Mouse (Mus musculus) hindbrain, embryonic 12.5 days (tissue): ENCODE measurements at regions not wholly inside any gene's neighbourhood (a gene's known extent, or its start where the extent isn't known, plus 50 kb on each side); places are given as distances from the start of the nearest gene placed in this dataset.
A peak's percentile ranks its signal among the peaks of the same experiment; 100 is the strongest.

Experiments
- ATAC-seq: fragments of 200-750 bp; cut with Nextera tagmentation; 2 replicates; pipeline ENCODE4 v1.8.0; 2017; ENCODE audit warnings: moderate TSS enrichment; ENCODE audit not compliant: low FRiP score
- H3K27ac ChIP-seq: fragments of 300-500 bp; sonication (generic); 2 replicates; pipeline ENCODE4 v1.5.1; 2016; ENCODE audit warnings: mild to moderate bottlenecking
- H3K27me3 ChIP-seq: fragments of 300-500 bp; sonication (generic); 2 replicates; pipeline ENCODE4 v1.6.1; 2016; ENCODE audit warnings: mild to moderate bottlenecking
- H3K36me3 ChIP-seq: fragments of 300-500 bp; sonication (generic); 2 replicates; pipeline ENCODE4 v1.6.1; 2016; ENCODE audit warnings: mild to moderate bottlenecking
- H3K4me1 ChIP-seq: fragments of 300-500 bp; sonication (generic); 2 replicates; pipeline ENCODE4 v1.6.1; 2016
- H3K4me2 ChIP-seq: fragments of 300-500 bp; sonication (generic); replicated peaks from 2 replicates; pipeline ENCODE4 v1.6.1; 2016; ENCODE audit warnings: mild to moderate bottlenecking
- H3K4me3 ChIP-seq: fragments of 300-500 bp; sonication (generic); 2 replicates; pipeline ENCODE4 v1.5.1; 2016; ENCODE audit warnings: mild to moderate bottlenecking
- H3K9ac ChIP-seq: fragments of 300-500 bp; sonication (generic); 2 replicates; pipeline ENCODE4 v1.6.1; 2016; ENCODE audit warnings: mild to moderate bottlenecking, moderate library complexity
- H3K9me3 ChIP-seq: fragments of 300-500 bp; sonication (generic); replicated peaks from 2 replicates; pipeline ENCODE4 v1.6.1; 2016; ENCODE audit warnings: mild to moderate bottlenecking
- WGBS: fragments of 180-500 bp; shearing (Covaris S2); methylation state at CpG from one replicate; pipeline ENCODE4 v1.1.7; 2016; 5-methylcytosine and 5-hydroxymethylcytosine counted together

DNA sequence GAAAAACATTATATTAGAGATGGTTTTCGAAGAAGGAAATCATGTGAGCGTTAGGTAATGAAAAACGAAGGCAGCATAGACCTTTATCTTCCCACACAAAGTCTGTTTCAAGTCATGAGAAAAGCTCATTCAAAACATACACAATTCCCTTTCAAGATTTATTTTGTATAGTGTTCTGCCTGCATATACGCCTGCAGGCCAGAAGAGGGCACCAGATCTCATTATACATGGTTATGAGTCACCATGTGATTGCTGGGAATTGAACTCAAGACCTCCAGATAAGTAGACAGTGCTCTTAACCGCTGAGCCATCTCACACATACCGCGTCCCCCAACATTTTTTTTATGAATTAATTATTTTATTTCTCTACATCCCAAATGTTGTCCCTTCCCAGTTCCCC is 578.3 kb upstream of the Ccdc54 start:
- Histone ChIP-seq H3K4me1 (no peaks in the 10 kb centered on the region), H3K9me3 (no peaks in the 10 kb centered on the region), H3K27ac (no peak overlapping the region), H3K4me3 (no peak overlapping the region), H3K4me2 (no peak overlapping the region), H3K36me3 (no peaks in the 10 kb centered on the region), H3K9ac (no peak overlapping the region), H3K27me3 (no peaks in the 10 kb centered on the region)
- no peak for ATAC-seq
- 80% methylated on average over 7 of the region's 7 CpGs for WGBS

- Histone ChIP-seq H3K9me3 (no peaks in the 10 kb centered on the region), H3K9ac (no peak overlapping the region), H3K27me3 (no peaks in the 10 kb centered on the region), H3K27ac (no peak overlapping the region), H3K36me3 (no peaks in the 10 kb centered on the region), H3K4me1 (no peaks in the 10 kb centered on the region), H3K4me2 (no peak overlapping the region), H3K4me3 (no peak overlapping the region)
- WGBS = 82% methylated on average over 5 of the region's 5 CpGs
- no peak for ATAC-seq
Measured at GRCm38 (mm10) chr16:51160768-51161167, 569.8 kb upstream of the Ccdc54 start.

- H3K4me1 ChIP-seq = no peaks in the 10 kb centered on the region
- H3K4me2 ChIP-seq = no peak overlapping the region
- H3K9me3 ChIP-seq = no peaks in the 10 kb centered on the region
- no peak overlapping the region for H3K4me3 ChIP-seq
- no peaks in the 10 kb centered on the region for H3K36me3 ChIP-seq
- H3K27me3 ChIP-seq = no peaks in the 10 kb centered on the region
- H3K27ac ChIP-seq = no peak overlapping the region
- H3K9ac ChIP-seq = no peak overlapping the region
- WGBS = 91% methylated on average over 7 of the region's 7 CpGs
- no peak for ATAC-seq
Measured at GRCm38 (mm10) chr16:51138575-51138974, 547.6 kb upstream of the Ccdc54 start.

DNA sequence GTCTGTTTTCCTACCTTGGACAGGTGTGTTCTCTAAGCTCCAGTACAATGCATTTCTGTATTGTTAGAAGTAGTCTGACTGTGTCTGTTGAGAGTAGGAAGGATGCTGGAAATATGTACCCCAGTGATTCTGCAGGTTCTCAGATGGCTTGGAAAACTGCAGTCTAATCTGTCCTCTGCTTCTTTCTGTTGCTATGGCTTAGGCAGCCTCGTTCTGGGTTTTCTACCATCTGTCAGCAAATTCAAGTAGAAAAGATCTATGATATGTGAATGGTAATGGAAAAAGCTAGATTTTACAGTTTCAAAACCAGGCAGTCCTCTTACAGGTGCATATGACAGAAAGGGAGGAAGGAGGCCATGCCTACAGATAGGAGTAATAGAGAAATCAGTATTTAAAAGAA is 528.9 kb upstream of the Ccdc54 start:
- ATAC-seq = no peak
- H3K4me2 ChIP-seq = no peak overlapping the region

DNA sequence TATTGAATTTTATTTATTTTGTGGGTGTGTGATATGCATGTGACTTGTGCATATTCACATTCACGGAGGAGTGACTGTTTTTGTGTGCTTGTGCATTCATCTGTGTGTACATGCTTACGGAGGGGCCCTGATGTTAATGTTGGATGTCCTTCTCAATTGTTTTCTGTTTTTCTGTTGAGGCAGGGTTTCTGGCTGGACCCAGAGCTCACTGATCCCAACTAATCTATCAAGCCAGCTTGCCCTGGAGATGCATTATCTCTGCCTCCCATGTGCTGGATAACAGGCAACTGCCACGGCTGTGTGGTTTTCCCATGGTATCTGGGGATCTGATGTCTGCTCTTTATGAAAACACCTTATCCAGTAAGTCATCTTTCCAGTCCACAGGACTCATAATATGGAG is 527.4 kb upstream of the Ccdc54 start:
- WGBS = 38% methylated on average over 3 of the region's 3 CpGs
- no peaks in the 10 kb centered on the region for H3K4me1 ChIP-seq
- peak; percentile 32 for ATAC-seq
- H3K4me3 ChIP-seq = no peak overlapping the region
- H3K36me3 ChIP-seq = no peaks in the 10 kb centered on the region
- no peak overlapping the region for H3K9ac ChIP-seq
- H3K27ac ChIP-seq = no peak overlapping the region
- H3K4me2 ChIP-seq = no peak overlapping the region
- no peaks in the 10 kb centered on the region for H3K9me3 ChIP-seq
- H3K27me3 ChIP-seq = no peaks in the 10 kb centered on the region

More for the DNA sequence above, 528.9 kb upstream of the Ccdc54 start:
- no peaks in the 10 kb centered on the region for H3K36me3 ChIP-seq
- WGBS = 67% methylated on average over 1 of the region's 1 CpGs
- H3K27me3 ChIP-seq = no peaks in the 10 kb centered on the region
- no peak overlapping the region for H3K27ac ChIP-seq
- H3K9me3 ChIP-seq = no peaks in the 10 kb centered on the region
- H3K4me3 ChIP-seq = no peak overlapping the region
- H3K9ac ChIP-seq = no peak overlapping the region
- no peaks in the 10 kb centered on the region for H3K4me1 ChIP-seq

- Histone ChIP-seq H3K27ac (peak overlapping the region; percentile 52; the same call in 1 of the 2 replicates), H3K9ac (no peak overlapping the region), H3K4me1 (no peaks in the 10 kb centered on the region), H3K9me3 (no peaks in the 10 kb centered on the region), H3K4me3 (no peak overlapping the region), H3K4me2 (peak overlapping the region; percentile 17; the same call in 1 of the 2 replicates), H3K36me3 (no peaks in the 10 kb centered on the region), H3K27me3 (no peaks in the 10 kb centered on the region)
- ATAC-seq = no peak
- WGBS = 22% methylated on average over 5 of the region's 5 CpGs
Measured at GRCm38 (mm10) chr16:51117836-51118235, 526.9 kb upstream of the Ccdc54 start.

DNA sequence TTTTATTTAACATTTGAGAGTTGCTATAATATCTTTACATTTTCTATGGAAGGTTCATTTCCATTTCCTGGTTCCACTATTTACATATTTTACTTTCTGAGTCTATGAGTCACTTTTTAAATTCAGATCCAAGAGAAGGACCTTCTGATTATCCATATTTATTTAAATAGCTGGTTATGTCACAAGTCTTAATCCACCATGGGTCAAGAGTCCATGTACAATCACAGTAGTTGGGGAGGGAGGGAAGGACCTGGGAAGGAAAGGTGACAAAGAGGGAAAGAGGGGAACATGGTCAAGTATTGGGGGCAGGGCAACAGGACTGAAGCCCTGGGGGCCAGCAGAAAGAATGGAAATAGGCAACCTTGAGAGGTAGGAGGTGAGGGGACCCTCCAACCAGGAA is 518.9 kb upstream of the Ccdc54 start:
- Histone ChIP-seq H3K4me2 (no peak overlapping the region), H3K4me3 (no peak overlapping the region), H3K9ac (no peak overlapping the region), H3K27me3 (no peaks in the 10 kb centered on the region), H3K27ac (no peak overlapping the region), H3K4me1 (no peaks in the 10 kb centered on the region), H3K36me3 (no peaks in the 10 kb centered on the region), H3K9me3 (no peaks in the 10 kb centered on the region)
- no peak for ATAC-seq

GRCm38 (mm10) chr16:51107421-51107820 is 516.5 kb upstream of the Ccdc54 start:
- no peak for ATAC-seq
- no peaks in the 10 kb centered on the region for H3K27me3 ChIP-seq

GRCm38 (mm10) chr16:51086556-51086955 is 495.6 kb upstream of the Ccdc54 start:
- Histone ChIP-seq H3K27me3 (no peaks in the 10 kb centered on the region), H3K27ac (no peak overlapping the region), H3K4me3 (no peak overlapping the region), H3K4me2 (no peak overlapping the region), H3K9me3 (no peaks in the 10 kb centered on the region), H3K4me1 (no peaks in the 10 kb centered on the region), H3K9ac (no peak overlapping the region), H3K36me3 (no peaks in the 10 kb centered on the region)
- WGBS = 81% methylated on average over 7 of the region's 7 CpGs
- no peak for ATAC-seq

More at GRCm38 (mm10) chr16:51107421-51107820, 516.5 kb upstream of the Ccdc54 start:
- Histone ChIP-seq H3K27ac (no peak overlapping the region), H3K9me3 (no peaks in the 10 kb centered on the region), H3K9ac (no peak overlapping the region), H3K4me1 (no peaks in the 10 kb centered on the region), H3K4me2 (no peak overlapping the region), H3K4me3 (no peak overlapping the region), H3K36me3 (no peaks in the 10 kb centered on the region)
- 86% methylated on average over 4 of the region's 4 CpGs for WGBS

GRCm38 (mm10) chr16:51080146-51080545 is 489.2 kb upstream of the Ccdc54 start:
- no peak overlapping the region for H3K27ac ChIP-seq
- no peaks in the 10 kb centered on the region for H3K4me1 ChIP-seq
- H3K9me3 ChIP-seq = no peaks in the 10 kb centered on the region
- 80% methylated on average over 4 of the region's 4 CpGs for WGBS
- H3K9ac ChIP-seq = no peak overlapping the region
- no peak overlapping the region for H3K4me2 ChIP-seq
- no peak overlapping the region for H3K4me3 ChIP-seq
- no peaks in the 10 kb centered on the region for H3K36me3 ChIP-seq
- no peak for ATAC-seq
- no peaks in the 10 kb centered on the region for H3K27me3 ChIP-seq

DNA sequence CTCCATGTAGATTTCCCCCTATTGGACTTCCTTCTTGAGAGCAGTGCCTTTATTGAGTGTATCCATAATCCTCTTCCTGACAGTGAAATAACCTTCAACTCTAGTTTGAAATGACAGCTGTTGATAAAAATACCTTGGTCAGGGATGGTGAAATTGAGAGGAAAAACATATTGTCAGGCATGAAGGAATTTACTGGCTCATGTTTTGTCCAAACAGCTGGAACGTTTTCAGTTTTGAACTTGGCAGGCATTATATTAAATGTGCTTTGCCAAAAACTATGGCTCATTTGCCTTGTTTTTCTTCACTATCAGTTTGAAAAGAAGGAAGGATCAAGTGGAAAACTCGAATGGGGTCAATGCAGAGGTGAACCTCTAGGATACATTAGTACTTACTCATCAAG is 457.7 kb upstream of the Ccdc54 start:
- Histone ChIP-seq H3K4me2 (no peak overlapping the region), H3K9ac (no peak overlapping the region), H3K27me3 (no peaks in the 10 kb centered on the region), H3K36me3 (no peaks in the 10 kb centered on the region), H3K4me1 (no peaks in the 10 kb centered on the region), H3K9me3 (no peaks in the 10 kb centered on the region), H3K27ac (no peak overlapping the region), H3K4me3 (no peak overlapping the region)
- 79% methylated on average over 2 of the region's 2 CpGs for WGBS
- ATAC-seq = no peak

DNA sequence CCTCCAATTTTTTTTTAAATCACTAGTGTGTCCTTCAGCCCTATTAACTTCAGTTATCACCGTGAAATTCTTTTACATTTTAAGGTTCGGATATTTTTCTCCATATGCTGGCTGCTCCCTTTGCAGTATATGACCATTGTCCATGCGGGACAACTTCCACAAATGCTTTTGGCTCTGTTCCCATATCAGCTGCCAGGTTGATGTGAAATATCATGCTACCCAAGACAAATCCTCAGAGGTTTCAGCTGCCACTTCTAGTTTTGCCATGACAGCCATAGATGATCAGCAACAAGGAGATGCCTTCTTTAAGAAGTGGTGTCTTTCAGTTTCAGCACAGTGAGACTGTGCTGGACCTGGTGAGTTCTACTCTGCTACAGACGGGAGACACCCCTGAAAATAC is 457.2 kb upstream of the Ccdc54 start:
- Histone ChIP-seq H3K9ac (no peak overlapping the region), H3K4me3 (no peak overlapping the region), H3K27me3 (no peaks in the 10 kb centered on the region), H3K27ac (no peak overlapping the region), H3K9me3 (no peaks in the 10 kb centered on the region), H3K4me1 (no peaks in the 10 kb centered on the region), H3K36me3 (no peaks in the 10 kb centered on the region), H3K4me2 (no peak overlapping the region)
- 88% methylated on average over 4 of the region's 4 CpGs for WGBS
- no peak for ATAC-seq

- WGBS = 93% methylated on average over 4 of the region's 4 CpGs
Measured at GRCm38 (mm10) chr16:51041311-51041710, 450.4 kb upstream of the Ccdc54 start.

GRCm38 (mm10) chr16:51002876-51003275 is 411.9 kb upstream of the Ccdc54 start:
- Histone ChIP-seq H3K27me3 (no peaks in the 10 kb centered on the region), H3K9me3 (no peaks in the 10 kb centered on the region), H3K36me3 (no peaks in the 10 kb centered on the region), H3K4me1 (no peaks in the 10 kb centered on the region), H3K4me3 (no peak overlapping the region), H3K4me2 (no peak overlapping the region), H3K9ac (no peak overlapping the region), H3K27ac (no peak overlapping the region)
- ATAC-seq = no peak

More at GRCm38 (mm10) chr16:51041311-51041710, 450.4 kb upstream of the Ccdc54 start:
- no peaks in the 10 kb centered on the region for H3K9me3 ChIP-seq
- H3K27ac ChIP-seq = no peak overlapping the region
- no peak overlapping the region for H3K4me2 ChIP-seq
- H3K9ac ChIP-seq = no peak overlapping the region
- H3K36me3 ChIP-seq = no peaks in the 10 kb centered on the region
- no peaks in the 10 kb centered on the region for H3K27me3 ChIP-seq
- no peaks in the 10 kb centered on the region for H3K4me1 ChIP-seq
- ATAC-seq = no peak
- no peak overlapping the region for H3K4me3 ChIP-seq
